Mouse (Mus musculus) erythroblast, embryonic 14.5 days (primary cell): ENCODE results near the gene C1qtnf3. TPM values are rescaled to one million over a fixed set of nuclear protein-coding genes. Genes with fewer than 3 reads are reported as not detected.

Experiments used
- H3K27me3 ChIP-seq: 2 replicates; pipeline ENCODE4 v1.6.1; 2012; ENCODE audit warnings: inconsistent platforms; ENCODE audit not compliant: control insufficient read depth
- H3K36me3 ChIP-seq: 2 replicates; pipeline ENCODE4 v1.6.1; 2012; ENCODE audit warnings: mild to moderate bottlenecking, inconsistent platforms; ENCODE audit not compliant: control insufficient read depth
- H3K4me1 ChIP-seq: 2 replicates; pipeline ENCODE4 v1.6.1; 2012; ENCODE audit warnings: inconsistent platforms; ENCODE audit not compliant: control insufficient read depth
- H3K4me3 ChIP-seq: replicated peaks from 2 replicates; pipeline ENCODE3; 2012; ENCODE audit warnings: moderate library complexity, mild to moderate bottlenecking, inconsistent platforms
- H3K9me3 ChIP-seq: 2 replicates; pipeline ENCODE4 v1.6.1; 2012; ENCODE audit warnings: low read length, inconsistent platforms, mixed read lengths; ENCODE audit not compliant: control insufficient read depth
- GATA1 ChIP-seq: IDR thresholded peaks from 2 replicates; pipeline ENCODE4 v1.6.1; 2012; ENCODE audit warnings: low read length, inconsistent platforms, mixed read lengths
- TAL1 ChIP-seq: IDR thresholded peaks from 3 replicates; pipeline ENCODE4 v1.6.1; 2012; ENCODE audit warnings: low read length, inconsistent platforms, mixed read lengths
- polyA plus RNA-seq: library from polyadenylated mRNA; stranded (reverse); fragments of >175 nt; gene quantifications from 2 replicates; pipeline ENCODE4 v1.2.3, GENCODE M21; 2012

The C1qtnf3 gene
- polyA plus RNA-seq, 1 experiment: not detected

- no peaks in the 10 kb centered on the region for H3K4me1 ChIP-seq
- TF ChIP-seq GATA1 (no peak), TAL1 (no peak)
- no peaks in the 10 kb centered on the region for H3K9me3 ChIP-seq
- no peaks in the 10 kb centered on the region for H3K36me3 ChIP-seq
- H3K4me3 ChIP-seq: no peak overlapping the region
- no peaks in the 10 kb centered on the region for H3K27me3 ChIP-seq
These were observed 3.0 kb downstream of the C1qtnf3 start for GRCm38 (mm10) chr15:10955156-10955555.

- no peaks in the 10 kb centered on the region for H3K4me1 ChIP-seq
- no peak overlapping the region for H3K4me3 ChIP-seq
- H3K36me3 ChIP-seq: no peaks in the 10 kb centered on the region
- no peaks in the 10 kb centered on the region for H3K9me3 ChIP-seq
- no peaks in the 10 kb centered on the region for H3K27me3 ChIP-seq
- no peak for TF ChIP-seq TAL1
- TF ChIP-seq GATA1: no peak
These were observed 4.6 kb downstream of the C1qtnf3 start for GRCm38 (mm10) chr15:10956706-10957105.

- no peaks in the 10 kb centered on the region for H3K4me1 ChIP-seq
- no peak for TF ChIP-seq GATA1
- TF ChIP-seq TAL1: no peak
- H3K4me3 ChIP-seq: no peak overlapping the region
- no peaks in the 10 kb centered on the region for H3K36me3 ChIP-seq
- H3K9me3 ChIP-seq: no peaks in the 10 kb centered on the region
- no peaks in the 10 kb centered on the region for H3K27me3 ChIP-seq
These were observed 7.3 kb downstream of the C1qtnf3 start for GRCm38 (mm10) chr15:10959277-10960026.

- no peak for TF ChIP-seq TAL1
- Histone ChIP-seq H3K4me1 (no peaks in the 10 kb centered on the region), H3K9me3 (no peaks in the 10 kb centered on the region), H3K36me3 (no peaks in the 10 kb centered on the region), H3K4me3 (no peak overlapping the region), H3K27me3 (no peaks in the 10 kb centered on the region)
These were observed 8.1 kb downstream of the C1qtnf3 start for GRCm38 (mm10) chr15:10960267-10960666.

GRCm38 (mm10) chr15:10962601-10963000 lies 10.5 kb downstream of the C1qtnf3 start:
- no peaks in the 10 kb centered on the region for H3K4me1 ChIP-seq
- H3K27me3 ChIP-seq: no peaks in the 10 kb centered on the region
- H3K9me3 ChIP-seq: no peaks in the 10 kb centered on the region
- H3K4me3 ChIP-seq: no peak overlapping the region
- no peaks in the 10 kb centered on the region for H3K36me3 ChIP-seq
- no peak for TF ChIP-seq TAL1
- no peak for TF ChIP-seq GATA1

GRCm38 (mm10) chr15:10969439-10969838 lies 17.3 kb downstream of the C1qtnf3 start:
- Histone ChIP-seq H3K4me3 (no peak overlapping the region), H3K9me3 (no peaks in the 10 kb centered on the region), H3K36me3 (no peaks in the 10 kb centered on the region), H3K4me1 (no peaks in the 10 kb centered on the region), H3K27me3 (no peaks in the 10 kb centered on the region)
- TF ChIP-seq GATA1: no peak

GRCm38 (mm10) chr15:10970777-10971176 lies 18.6 kb downstream of the C1qtnf3 start:
- no peaks in the 10 kb centered on the region for H3K4me1 ChIP-seq
- H3K36me3 ChIP-seq: no peaks in the 10 kb centered on the region
- no peaks in the 10 kb centered on the region for H3K9me3 ChIP-seq
- TF ChIP-seq TAL1: no peak
- no peak for TF ChIP-seq GATA1
- H3K4me3 ChIP-seq: no peak overlapping the region
- H3K27me3 ChIP-seq: no peaks in the 10 kb centered on the region

- H3K27me3 ChIP-seq: no peaks in the 10 kb centered on the region
- no peaks in the 10 kb centered on the region for H3K9me3 ChIP-seq
- no peak overlapping the region for H3K4me3 ChIP-seq
- no peaks in the 10 kb centered on the region for H3K36me3 ChIP-seq
- TF ChIP-seq GATA1: no peak
- TF ChIP-seq TAL1: no peak
- H3K4me1 ChIP-seq: peaks cover 14% of the 10 kb centered on the region
These were observed 25.0 kb downstream of the C1qtnf3 start for GRCm38 (mm10) chr15:10977151-10977550.

GRCm38 (mm10) chr15:10980712-10981111 lies 28.6 kb downstream of the C1qtnf3 start:
- Histone ChIP-seq H3K4me3 (no peak overlapping the region), H3K36me3 (no peaks in the 10 kb centered on the region; the same call in 1 of the 2 replicates), H3K4me1 (peaks cover 19% of the 10 kb centered on the region), H3K27me3 (no peaks in the 10 kb centered on the region), H3K9me3 (no peaks in the 10 kb centered on the region)
- TF ChIP-seq GATA1: no peak
- TF ChIP-seq TAL1: no peak

- peak within 1 kb of the TSS; percentile 80 for H3K4me3 ChIP-seq
- H3K27me3 ChIP-seq: no peaks in the 10 kb centered on the region
- TF ChIP-seq GATA1 (no peak), TAL1 (no peak)
- H3K4me1 ChIP-seq: peaks cover 19% of the 10 kb centered on the region
- no peaks in the 10 kb centered on the region; the same call in 1 of the 2 replicates for H3K36me3 ChIP-seq
- no peaks in the 10 kb centered on the region for H3K9me3 ChIP-seq
These were observed 29.4 kb downstream of the C1qtnf3 start, which contains the start of gene Amacr for GRCm38 (mm10) chr15:10981377-10982063. Gene Amacr, plus strand, starts transcription at chr15:10981756.
